Mouse (Mus musculus) hindbrain, embryonic 10.5 days (tissue): Measurements from ENCODE around the gene Gtdc1. TPM values are rescaled to one million over a fixed set of nuclear protein-coding genes. Genes with fewer than 3 reads are reported as not detected.
A peak's percentile ranks its signal among the peaks of the same experiment; 100 is the strongest.

Source experiments
- DNase-seq: peaks from one replicate; pipeline ENCODE4 v3.0.0-alpha.2; 2017; ENCODE audit warnings: low spot score
- H3K27ac ChIP-seq: fragments of 300-500 bp; sonication (generic); 2 replicates; pipeline ENCODE4 v1.5.1; 2016; ENCODE audit warnings: mild to moderate bottlenecking, moderate library complexity
- H3K27me3 ChIP-seq: fragments of 300-500 bp; sonication (generic); 2 replicates; pipeline ENCODE4 v1.6.1; 2016; ENCODE audit warnings: mild to moderate bottlenecking; ENCODE audit not compliant: poor library complexity, insufficient read depth, severe bottlenecking
- H3K36me3 ChIP-seq: fragments of 300-500 bp; sonication (generic); 2 replicates; pipeline ENCODE4 v1.6.1; 2016; ENCODE audit warnings: mild to moderate bottlenecking, moderate library complexity
- H3K4me1 ChIP-seq: fragments of 300-500 bp; sonication (generic); replicated peaks from 2 replicates; pipeline ENCODE4 v1.6.1; 2016; ENCODE audit warnings: mild to moderate bottlenecking
- H3K4me3 ChIP-seq: fragments of 300-500 bp; sonication (generic); 2 replicates; pipeline ENCODE4 v1.5.1; 2016; ENCODE audit warnings: mild to moderate bottlenecking, moderate library complexity
- H3K9me3 ChIP-seq: fragments of 300-500 bp; sonication (generic); 2 replicates; pipeline ENCODE4 v1.6.1; 2016; ENCODE audit warnings: mild to moderate bottlenecking, moderate library complexity
- WGBS: fragments of 180-500 bp; shearing (Covaris S2); methylation state at CpG from one replicate; pipeline ENCODE4 v1.1.7; 2016; 5-methylcytosine and 5-hydroxymethylcytosine counted together
- polyA plus RNA-seq: library from polyadenylated mRNA; unstranded; fragments of >200 nt; fragmentation: Nextera tagmentation; extraction: Ambion mirVana; gene quantifications from 2 replicates; pipeline ENCODE4 v1.2.1, GENCODE M21; 2016

Gene Gtdc1
- polyA plus RNA-seq, 1 experiment from 2014 or later: 13.0 TPM

DNA sequence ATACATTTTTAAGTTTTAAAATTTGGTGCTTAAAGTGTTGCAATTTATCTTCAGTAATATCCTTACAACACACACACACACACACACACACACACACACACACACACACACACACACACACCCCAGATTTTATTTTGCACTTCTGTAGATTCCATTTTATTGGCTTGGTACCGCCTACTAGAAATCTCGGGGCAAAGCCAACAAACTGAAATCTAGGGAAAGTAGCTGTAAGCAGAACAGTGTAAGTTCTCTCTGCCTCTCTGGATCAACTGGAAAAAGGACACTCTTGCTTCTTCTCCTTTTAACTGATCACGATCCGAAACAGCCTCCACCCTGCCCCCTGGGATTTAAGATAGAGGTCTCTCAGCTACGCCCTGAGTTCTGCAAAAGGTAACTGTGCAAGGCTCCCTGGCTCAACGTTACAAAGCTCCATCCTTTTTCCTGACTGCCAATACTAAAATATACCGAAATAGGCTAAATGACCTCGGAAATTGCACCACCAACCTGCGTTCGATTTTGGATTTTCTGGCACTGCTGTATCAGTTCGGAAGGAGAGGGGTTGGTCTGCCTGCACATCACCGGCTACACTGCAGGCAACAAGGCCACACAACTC lies 369.7 kb downstream of the Gtdc1 start:
- no peak for DNase-seq
- WGBS: 47% methylated on average over 12 of the region's 12 CpGs
- peaks cover 29% of the 10 kb centered on the region for H3K27me3 ChIP-seq

DNA sequence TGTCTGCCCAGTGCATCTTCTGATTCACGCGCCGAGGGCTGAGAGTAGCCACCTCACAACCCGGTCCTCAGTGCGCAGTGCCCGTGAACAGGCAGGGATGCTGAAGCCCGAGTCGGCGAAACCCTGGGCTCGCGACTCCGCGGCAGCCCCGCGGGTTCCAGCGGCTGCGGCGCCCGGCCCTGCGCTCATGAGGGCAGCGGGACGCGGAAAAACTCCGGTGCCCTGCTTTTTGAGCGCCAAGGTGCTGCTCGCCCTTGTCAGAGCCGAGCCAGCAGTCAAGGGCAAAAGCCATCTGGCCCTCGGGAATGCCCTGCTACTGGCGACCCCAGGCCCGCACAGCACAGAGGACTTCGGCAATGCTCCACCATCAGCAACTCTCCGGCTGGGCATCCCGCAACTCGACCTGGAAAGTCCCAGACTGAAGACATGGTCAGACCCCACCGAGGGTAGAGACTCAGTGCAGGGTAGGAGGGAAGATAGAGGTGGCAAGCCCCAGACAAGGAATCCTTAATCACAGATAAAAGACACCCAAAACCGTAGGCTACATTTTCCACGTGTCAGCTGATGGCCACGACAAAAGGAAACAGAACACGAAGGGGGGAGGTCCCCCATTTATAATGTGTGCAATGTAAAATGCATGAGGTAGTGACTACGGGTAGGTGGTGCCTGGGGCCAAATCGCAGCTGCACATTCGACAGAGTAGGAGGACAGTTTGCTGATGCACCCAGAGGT lies 370.4 kb downstream of the Gtdc1 start:
- no peaks in the 10 kb centered on the region for H3K36me3 ChIP-seq
- peaks cover 29% of the 10 kb centered on the region for H3K27me3 ChIP-seq
- H3K9me3 ChIP-seq: no peaks in the 10 kb centered on the region
- H3K4me3 ChIP-seq: peak overlapping the region; percentile 60
- DNase-seq: peak; percentile 68
- peak overlapping the region; percentile 84 for H3K27ac ChIP-seq
- 2% methylated on average over 42 of the region's 42 CpGs for WGBS
- H3K4me1 ChIP-seq: peaks cover 22% of the 10 kb centered on the region

More for the DNA sequence above, 369.7 kb downstream of the Gtdc1 start:
- Histone ChIP-seq H3K36me3 (no peaks in the 10 kb centered on the region), H3K4me1 (peaks cover 22% of the 10 kb centered on the region), H3K4me3 (peak overlapping the region; percentile 60; the same call in 1 of the 2 replicates), H3K27ac (no peak overlapping the region), H3K9me3 (no peaks in the 10 kb centered on the region)

DNA sequence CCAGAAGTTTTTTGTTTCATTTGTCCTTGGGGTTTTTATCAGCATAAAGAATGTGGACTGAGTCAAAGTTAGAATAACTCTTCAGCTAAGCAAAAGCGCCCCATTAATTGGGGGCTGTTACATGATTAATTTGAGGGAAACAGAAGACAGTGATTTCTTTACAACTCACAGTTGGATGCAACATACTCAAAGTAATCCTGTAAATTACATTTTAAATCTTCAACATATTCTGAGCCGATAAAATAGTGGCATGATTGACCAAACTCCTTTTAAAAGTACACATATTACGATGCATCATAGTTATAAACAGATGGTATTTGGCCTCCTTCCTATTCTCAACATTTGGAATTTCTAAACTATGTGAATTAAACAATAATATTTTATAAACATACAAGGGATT lies 372.7 kb downstream of the Gtdc1 start:
- H3K4me1 ChIP-seq: peaks cover 22% of the 10 kb centered on the region
- DNase-seq: no peak
- H3K27me3 ChIP-seq: peaks cover 29% of the 10 kb centered on the region
- H3K27ac ChIP-seq: no peak overlapping the region
- H3K4me3 ChIP-seq: no peak overlapping the region
- no peaks in the 10 kb centered on the region for H3K36me3 ChIP-seq
- 94% methylated on average over 3 of the region's 3 CpGs for WGBS
- no peaks in the 10 kb centered on the region for H3K9me3 ChIP-seq

DNA sequence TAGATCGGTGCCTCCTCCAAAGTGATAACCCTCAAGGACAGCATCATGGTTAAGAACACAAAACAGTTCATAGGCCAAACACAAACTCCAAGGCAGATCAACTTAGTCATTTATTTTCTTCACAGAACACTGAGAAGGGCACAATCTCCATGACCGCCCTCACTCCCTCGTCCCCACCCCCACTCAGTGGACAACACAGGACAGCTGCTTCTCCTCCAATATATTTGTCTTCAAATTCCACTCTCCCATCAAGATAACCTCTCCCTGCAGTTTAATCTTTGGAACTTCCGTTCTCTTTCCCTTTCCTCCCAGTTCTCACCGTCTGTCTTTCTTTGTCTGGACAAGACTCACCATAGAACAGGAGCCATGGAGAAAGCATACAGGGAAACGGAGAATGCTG lies 378.1 kb downstream of the Gtdc1 start:
- no peak overlapping the region for H3K27ac ChIP-seq
- H3K9me3 ChIP-seq: no peaks in the 10 kb centered on the region
- DNase-seq: no peak
- no peak overlapping the region for H3K4me3 ChIP-seq
- WGBS: 93% methylated on average over 6 of the region's 6 CpGs
- H3K36me3 ChIP-seq: no peaks in the 10 kb centered on the region
- no peaks in the 10 kb centered on the region for H3K4me1 ChIP-seq
- H3K27me3 ChIP-seq: no peaks in the 10 kb centered on the region

DNA sequence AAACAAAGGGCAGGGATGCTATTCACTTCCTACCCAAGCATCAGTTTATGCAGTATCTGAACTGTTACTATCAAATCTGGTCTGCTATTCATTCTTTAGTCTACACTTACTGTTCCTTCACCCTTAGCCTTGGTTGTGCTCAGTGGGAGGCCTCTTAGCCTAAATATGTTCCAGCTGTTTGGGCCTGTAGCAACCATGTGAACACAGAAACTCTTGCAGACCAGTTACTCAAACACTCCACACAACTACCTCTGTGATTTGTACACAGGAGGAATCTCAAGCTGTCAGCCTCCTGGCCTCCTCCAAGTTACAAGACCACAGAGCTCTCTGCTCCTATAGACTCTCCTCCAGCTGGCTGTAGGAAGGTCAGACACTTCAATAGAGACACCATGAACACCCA lies 384.7 kb downstream of the Gtdc1 start:
- no peak overlapping the region for H3K27ac ChIP-seq
- no peaks in the 10 kb centered on the region for H3K36me3 ChIP-seq
- DNase-seq: no peak
- peaks cover 3% of the 10 kb centered on the region; the same call in 1 of the 2 replicates for H3K4me1 ChIP-seq
- no peaks in the 10 kb centered on the region for H3K27me3 ChIP-seq
- no peaks in the 10 kb centered on the region for H3K9me3 ChIP-seq
- no peak overlapping the region for H3K4me3 ChIP-seq

DNA sequence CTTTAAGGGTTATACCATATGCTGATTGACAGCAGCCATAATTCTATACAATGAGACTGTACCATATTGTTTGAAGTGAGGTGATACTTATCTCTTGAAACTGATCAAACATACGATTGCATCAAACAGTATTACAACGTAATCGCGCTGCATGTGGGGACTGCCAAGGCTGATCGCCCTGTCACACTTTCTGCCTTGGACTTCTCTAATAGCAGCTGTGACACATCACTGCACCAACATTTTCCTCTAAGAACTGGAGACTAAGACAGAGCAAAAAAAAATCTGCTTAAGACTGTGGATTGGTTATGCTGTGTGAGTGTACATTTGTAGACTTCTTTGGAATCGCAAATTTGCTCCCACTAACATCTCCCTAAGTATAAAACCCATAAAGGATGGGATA lies 385.7 kb downstream of the Gtdc1 start:
- 96% methylated on average over 6 of the region's 6 CpGs for WGBS
- Histone ChIP-seq H3K27ac (no peak overlapping the region), H3K36me3 (no peaks in the 10 kb centered on the region), H3K4me3 (no peak overlapping the region), H3K4me1 (peaks cover 3% of the 10 kb centered on the region; the same call in 1 of the 2 replicates), H3K27me3 (no peaks in the 10 kb centered on the region), H3K9me3 (no peaks in the 10 kb centered on the region)
- no peak for DNase-seq

DNA sequence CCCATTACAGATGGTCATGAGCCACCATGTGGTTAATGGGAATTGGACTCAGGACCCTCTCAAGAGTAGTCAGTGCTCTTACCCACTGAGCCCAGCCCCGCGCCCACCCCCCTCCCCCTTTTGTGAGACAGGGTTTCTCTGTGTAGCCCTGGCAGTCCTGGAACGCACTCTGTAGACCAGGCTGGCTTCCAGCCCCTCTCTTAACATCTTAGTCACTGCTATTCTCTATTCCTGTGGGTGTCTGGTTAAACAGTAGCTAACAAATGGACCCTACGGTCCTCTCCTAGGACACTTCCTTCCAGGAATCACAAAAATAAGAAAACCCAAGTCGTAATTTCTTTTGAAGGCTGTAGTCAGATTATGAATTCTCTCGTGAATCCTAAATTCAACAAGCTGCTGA lies 386.6 kb downstream of the Gtdc1 start:
- Histone ChIP-seq H3K9me3 (no peaks in the 10 kb centered on the region), H3K4me3 (no peak overlapping the region), H3K36me3 (no peaks in the 10 kb centered on the region), H3K4me1 (peaks cover 3% of the 10 kb centered on the region; the same call in 1 of the 2 replicates), H3K27me3 (no peaks in the 10 kb centered on the region), H3K27ac (no peak overlapping the region)
- DNase-seq: no peak
- 88% methylated on average over 6 of the region's 6 CpGs for WGBS

DNA sequence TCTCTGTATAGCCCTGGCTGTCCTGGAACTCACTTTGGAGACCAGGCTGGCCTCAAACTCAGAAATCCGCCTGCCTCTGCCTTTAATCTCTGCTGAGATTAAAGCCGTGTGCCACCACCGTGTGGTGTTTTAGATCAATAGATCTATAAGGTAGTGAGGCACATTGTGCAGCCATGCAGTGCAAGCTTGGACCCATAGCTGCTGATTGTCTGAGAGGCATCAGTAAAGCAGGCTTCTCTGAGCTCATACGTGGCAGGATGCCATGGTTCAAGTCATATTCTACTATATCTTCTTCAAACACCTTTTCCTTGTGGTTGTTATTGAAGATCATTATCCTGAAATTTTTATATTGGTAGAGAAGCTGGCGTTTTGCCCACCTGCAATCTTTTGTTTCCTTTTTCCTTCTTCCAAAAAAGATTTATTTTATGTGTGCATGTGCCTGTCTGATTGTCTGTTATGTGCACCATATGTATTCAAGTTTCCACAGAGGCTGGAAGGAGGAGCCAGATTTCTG lies 388.3 kb downstream of the Gtdc1 start:
- Histone ChIP-seq H3K27ac (no peak overlapping the region), H3K9me3 (no peaks in the 10 kb centered on the region), H3K36me3 (no peaks in the 10 kb centered on the region), H3K4me1 (peaks cover 3% of the 10 kb centered on the region; the same call in 1 of the 2 replicates), H3K27me3 (no peaks in the 10 kb centered on the region), H3K4me3 (no peak overlapping the region)
- DNase-seq: no peak
- 81% methylated on average over 5 of the region's 5 CpGs for WGBS

DNA sequence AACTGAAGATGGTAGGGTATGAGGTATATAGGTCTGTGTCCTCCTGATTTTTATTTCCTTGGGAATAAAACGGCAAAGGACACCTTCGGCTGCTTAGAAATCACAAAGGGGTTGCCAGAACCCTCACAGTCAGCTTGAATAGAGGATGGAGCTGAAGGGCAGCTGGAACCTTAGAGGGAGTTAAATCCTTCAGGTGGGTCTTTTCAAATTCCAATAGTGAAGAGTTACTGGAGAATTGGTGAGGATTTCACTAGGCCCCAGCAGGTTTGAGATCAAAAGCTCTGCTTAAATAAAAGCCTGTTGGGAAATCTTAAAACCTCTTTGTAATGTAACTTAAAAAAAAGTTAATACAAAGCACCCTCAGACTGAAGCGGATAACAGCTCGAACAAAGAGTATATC lies 389.3 kb downstream of the Gtdc1 start:
- no peaks in the 10 kb centered on the region for H3K9me3 ChIP-seq
- H3K36me3 ChIP-seq: no peaks in the 10 kb centered on the region
- no peaks in the 10 kb centered on the region for H3K27me3 ChIP-seq
- peaks cover 4% of the 10 kb centered on the region; the same call in 1 of the 2 replicates for H3K4me1 ChIP-seq
- H3K27ac ChIP-seq: no peak overlapping the region
- no peak overlapping the region for H3K4me3 ChIP-seq
- 39% methylated on average over 4 of the region's 4 CpGs for WGBS
- DNase-seq: no peak

DNA sequence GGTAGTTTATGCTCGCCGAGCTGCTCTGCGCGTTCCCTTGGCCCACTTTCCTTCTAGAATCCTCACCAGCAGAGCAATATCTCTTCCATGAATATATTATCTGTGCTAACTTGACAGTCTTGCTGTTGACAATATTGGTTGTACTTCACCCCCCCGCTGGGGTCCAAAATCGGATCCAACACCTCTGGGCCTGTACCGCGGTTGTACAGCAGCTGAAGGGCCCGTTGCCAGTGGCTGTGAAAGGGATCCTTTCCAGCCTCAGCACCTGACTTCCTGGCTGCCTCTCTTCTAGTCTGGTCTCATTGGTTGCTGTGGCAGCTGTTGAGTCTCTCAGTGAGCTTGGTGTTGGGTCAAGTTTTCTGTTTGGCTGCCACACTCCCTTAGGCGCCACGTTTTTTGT lies 391.7 kb downstream of the Gtdc1 start:
- Histone ChIP-seq H3K36me3 (no peaks in the 10 kb centered on the region), H3K27ac (no peak overlapping the region), H3K4me3 (no peak overlapping the region), H3K9me3 (no peaks in the 10 kb centered on the region), H3K4me1 (peaks cover 6% of the 10 kb centered on the region; the same call in 1 of the 2 replicates), H3K27me3 (no peaks in the 10 kb centered on the region)
- DNase-seq: no peak
- 92% methylated on average over 11 of the region's 11 CpGs for WGBS

DNA sequence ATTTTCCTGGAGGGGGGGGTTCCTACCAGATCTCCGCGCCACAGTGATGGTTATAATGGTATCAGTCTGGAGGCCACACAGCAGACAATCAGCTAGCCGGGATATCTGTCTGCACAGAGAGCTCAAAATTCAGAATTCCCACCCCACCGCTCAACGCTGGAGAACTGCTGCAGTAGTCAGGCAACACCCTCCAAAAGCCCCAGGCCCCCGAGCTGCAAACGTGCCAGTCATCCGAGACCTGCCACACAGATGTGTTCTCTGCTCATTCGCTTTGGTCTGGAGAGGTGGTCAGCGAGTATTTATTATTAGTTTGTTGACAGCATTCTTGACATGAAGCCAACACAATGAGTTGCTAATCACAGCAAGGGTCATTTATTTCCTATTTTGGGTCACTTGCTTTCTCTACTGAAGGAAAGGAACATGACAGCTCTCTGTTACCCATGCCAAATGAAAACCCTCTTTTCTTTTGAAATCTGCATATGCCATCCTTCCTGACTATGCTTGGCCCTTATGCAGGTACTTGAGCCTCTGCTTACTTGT lies 392.3 kb downstream of the Gtdc1 start:
- 82% methylated on average over 10 of the region's 10 CpGs for WGBS
- H3K36me3 ChIP-seq: no peaks in the 10 kb centered on the region

DNA sequence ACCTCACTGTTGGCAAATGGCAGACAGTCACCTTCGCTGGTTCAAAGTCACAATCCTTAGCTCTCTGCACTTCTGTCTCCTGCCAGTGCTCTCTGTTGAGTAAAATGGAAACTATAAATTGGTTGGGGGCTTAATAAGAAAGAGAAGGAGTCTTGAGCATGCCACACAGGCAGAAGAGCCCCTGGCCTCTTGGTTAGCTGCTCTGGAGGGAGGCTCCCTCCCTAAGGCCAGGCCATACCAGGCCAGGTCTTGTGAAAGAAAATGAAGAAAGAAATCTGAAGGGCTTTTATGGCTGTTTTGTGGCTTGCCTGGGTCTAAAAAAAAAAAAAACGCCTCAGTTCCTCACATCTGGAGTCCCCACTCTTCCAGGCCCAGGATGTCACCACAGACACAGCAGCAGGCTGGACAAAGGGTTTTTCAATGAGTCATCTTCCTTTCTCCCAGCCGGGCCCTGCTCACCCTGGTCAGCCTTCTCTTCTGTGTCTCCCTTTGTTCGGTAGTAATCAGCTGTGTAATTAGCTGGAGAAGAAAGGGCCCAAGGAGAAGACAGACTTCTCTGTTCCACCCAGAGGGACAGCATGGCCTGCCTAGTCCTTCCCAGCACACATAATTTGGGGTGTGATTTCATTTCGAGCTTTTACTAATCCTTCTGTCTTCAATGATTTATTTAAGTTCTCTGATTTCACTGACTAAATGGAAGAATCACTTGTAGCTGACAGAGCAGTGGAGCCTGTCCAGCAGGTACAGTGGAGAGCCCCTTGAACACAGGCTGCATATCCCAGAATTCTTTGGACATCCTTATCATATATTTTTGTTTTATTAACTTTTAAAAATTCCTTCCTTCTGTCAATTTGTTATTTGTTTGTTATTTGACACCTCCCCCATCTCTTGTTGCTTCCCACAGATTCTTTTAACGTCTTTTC lies 401.1 kb downstream of the Gtdc1 start:
- DNase-seq: peak; percentile 79
- Histone ChIP-seq H3K9me3 (no peaks in the 10 kb centered on the region), H3K27me3 (no peaks in the 10 kb centered on the region; the same call in 1 of the 2 replicates), H3K27ac (peak overlapping the region; percentile 87), H3K4me3 (no peak overlapping the region), H3K36me3 (no peaks in the 10 kb centered on the region), H3K4me1 (peaks cover 38% of the 10 kb centered on the region)
- 12% methylated on average over 6 of the region's 6 CpGs for WGBS

More for the DNA sequence above, 392.3 kb downstream of the Gtdc1 start:
- H3K4me1 ChIP-seq: peaks cover 6% of the 10 kb centered on the region; the same call in 1 of the 2 replicates
- no peaks in the 10 kb centered on the region for H3K27me3 ChIP-seq
- no peak for DNase-seq
- H3K27ac ChIP-seq: no peak overlapping the region
- H3K4me3 ChIP-seq: no peak overlapping the region
- H3K9me3 ChIP-seq: no peaks in the 10 kb centered on the region
